Mouse (Mus musculus) midbrain, embryonic 15.5 days (tissue): ENCODE data around the gene Tmem87b. TPM values are rescaled to one million over a fixed set of nuclear protein-coding genes. Genes with fewer than 3 reads are reported as not detected.

Experiments used
- ATAC-seq: fragments of 200-750 bp; cut with Nextera tagmentation; replicated peaks from 2 replicates; pipeline ENCODE4 v1.8.0; 2017; ENCODE audit warnings: moderate TSS enrichment
- H3K27ac ChIP-seq: fragments of 300-500 bp; sonication (generic); 2 replicates; pipeline ENCODE4 v1.5.1; 2015; ENCODE audit warnings: mild to moderate bottlenecking, inconsistent platforms
- H3K27me3 ChIP-seq: fragments of 300-500 bp; sonication (generic); replicated peaks from 2 replicates; pipeline ENCODE4 v1.6.1; 2015; ENCODE audit warnings: inconsistent platforms
- H3K36me3 ChIP-seq: fragments of 300-500 bp; sonication (generic); replicated peaks from 2 replicates; pipeline ENCODE4 v1.6.1; 2015; ENCODE audit warnings: inconsistent platforms
- H3K4me1 ChIP-seq: fragments of 300-500 bp; sonication (generic); 2 replicates; pipeline ENCODE4 v1.6.1; 2015; ENCODE audit warnings: inconsistent platforms
- H3K4me2 ChIP-seq: fragments of 300-500 bp; sonication (generic); 2 replicates; pipeline ENCODE4 v1.6.1; 2015; ENCODE audit warnings: inconsistent platforms, mild to moderate bottlenecking, moderate library complexity
- H3K4me3 ChIP-seq: fragments of 300-500 bp; sonication (generic); 2 replicates; pipeline ENCODE4 v1.5.1; 2015; ENCODE audit warnings: mild to moderate bottlenecking, inconsistent platforms
- H3K9ac ChIP-seq: fragments of 300-500 bp; sonication (generic); 2 replicates; pipeline ENCODE4 v1.6.1; 2015; ENCODE audit warnings: mild to moderate bottlenecking, inconsistent platforms
- H3K9me3 ChIP-seq: fragments of 300-500 bp; sonication (generic); 2 replicates; pipeline ENCODE4 v1.6.1; 2016; ENCODE audit warnings: inconsistent platforms
- WGBS: fragments of 180-500 bp; shearing (Covaris S2); methylation state at CpG from one replicate; pipeline ENCODE4 v1.1.7; 2015; ENCODE audit warnings: mixed read lengths; 5-methylcytosine and 5-hydroxymethylcytosine counted together
- polyA plus RNA-seq: library from polyadenylated mRNA; unstranded; fragments of >200 nt; fragmentation: Nextera tagmentation; extraction: Ambion mirVana; gene quantifications from 2 replicates; pipeline ENCODE4 v1.2.1, GENCODE M21; 2015

Tmem87b gene
- polyA plus RNA-seq, 1 experiment from 2014 or later = 38.9 TPM

GRCm38 (mm10) chr2:128823893-128824292 lies 6.0 kb downstream of the Tmem87b start:
- Histone ChIP-seq H3K27ac (no peak overlapping the region), H3K4me1 (peaks cover 15% of the 10 kb centered on the region), H3K27me3 (no peaks in the 10 kb centered on the region), H3K4me3 (no peak overlapping the region), H3K4me2 (no peak overlapping the region), H3K9me3 (no peaks in the 10 kb centered on the region), H3K9ac (no peak overlapping the region), H3K36me3 (peaks cover 15% of the 10 kb centered on the region; the same call in 1 of the 2 replicates)
- WGBS = 88% methylated on average over 5 of the region's 5 CpGs
- ATAC-seq = no peak

- no peak for ATAC-seq
- H3K9me3 ChIP-seq = no peaks in the 10 kb centered on the region
- WGBS = 100% methylated on average over 1 of the region's 1 CpGs
Measured at GRCm38 (mm10) chr2:128827787-128828186, 9.9 kb downstream of the Tmem87b start.

GRCm38 (mm10) chr2:128832611-128833010 lies 14.7 kb downstream of the Tmem87b start:
- Histone ChIP-seq H3K4me1 (no peaks in the 10 kb centered on the region), H3K36me3 (peaks cover 60% of the 10 kb centered on the region), H3K27ac (no peak overlapping the region), H3K27me3 (no peaks in the 10 kb centered on the region), H3K9me3 (no peaks in the 10 kb centered on the region), H3K4me3 (no peak overlapping the region), H3K9ac (no peak overlapping the region), H3K4me2 (no peak overlapping the region)
- ATAC-seq = no peak
- 92% methylated on average over 3 of the region's 3 CpGs for WGBS

More at GRCm38 (mm10) chr2:128827787-128828186, 9.9 kb downstream of the Tmem87b start:
- Histone ChIP-seq H3K4me1 (no peaks in the 10 kb centered on the region), H3K27me3 (no peaks in the 10 kb centered on the region), H3K36me3 (peaks cover 31% of the 10 kb centered on the region), H3K9ac (no peak overlapping the region), H3K4me3 (no peak overlapping the region), H3K4me2 (no peak overlapping the region), H3K27ac (no peak overlapping the region)

GRCm38 (mm10) chr2:128833035-128833434 lies 15.1 kb downstream of the Tmem87b start:
- 94% methylated on average over 2 of the region's 2 CpGs for WGBS
- no peaks in the 10 kb centered on the region for H3K4me1 ChIP-seq
- no peak overlapping the region for H3K4me3 ChIP-seq
- H3K27ac ChIP-seq = no peak overlapping the region
- H3K36me3 ChIP-seq = peaks cover 61% of the 10 kb centered on the region
- no peak for ATAC-seq
- H3K9ac ChIP-seq = no peak overlapping the region
- no peaks in the 10 kb centered on the region for H3K27me3 ChIP-seq
- H3K4me2 ChIP-seq = no peak overlapping the region
- no peaks in the 10 kb centered on the region for H3K9me3 ChIP-seq

- peaks cover 62% of the 10 kb centered on the region for H3K36me3 ChIP-seq
- no peak for ATAC-seq
Measured at GRCm38 (mm10) chr2:128833435-128833834, 15.5 kb downstream of the Tmem87b start.

GRCm38 (mm10) chr2:128837531-128837930 lies 19.6 kb downstream of the Tmem87b start:
- Histone ChIP-seq H3K27ac (no peak overlapping the region), H3K4me2 (no peak overlapping the region), H3K9ac (no peak overlapping the region), H3K4me3 (no peak overlapping the region), H3K36me3 (peaks cover 65% of the 10 kb centered on the region), H3K9me3 (no peaks in the 10 kb centered on the region), H3K4me1 (no peaks in the 10 kb centered on the region), H3K27me3 (no peaks in the 10 kb centered on the region)
- no peak for ATAC-seq
- WGBS = 90% methylated on average over 8 of the region's 8 CpGs

More at GRCm38 (mm10) chr2:128833435-128833834, 15.5 kb downstream of the Tmem87b start:
- over 99% methylated on average over 2 of the region's 2 CpGs for WGBS
- no peak overlapping the region for H3K4me2 ChIP-seq
- no peak overlapping the region for H3K27ac ChIP-seq
- no peaks in the 10 kb centered on the region for H3K27me3 ChIP-seq
- H3K4me3 ChIP-seq = no peak overlapping the region
- no peaks in the 10 kb centered on the region for H3K9me3 ChIP-seq
- H3K9ac ChIP-seq = no peak overlapping the region
- no peaks in the 10 kb centered on the region for H3K4me1 ChIP-seq

- H3K4me3 ChIP-seq = no peak overlapping the region
- ATAC-seq = no peak
- peaks cover 66% of the 10 kb centered on the region for H3K36me3 ChIP-seq
- H3K4me2 ChIP-seq = no peak overlapping the region
- 93% methylated on average over 3 of the region's 3 CpGs for WGBS
- no peak overlapping the region for H3K9ac ChIP-seq
- H3K27me3 ChIP-seq = no peaks in the 10 kb centered on the region
- H3K9me3 ChIP-seq = no peaks in the 10 kb centered on the region
- no peak overlapping the region for H3K27ac ChIP-seq
- no peaks in the 10 kb centered on the region for H3K4me1 ChIP-seq
Measured at GRCm38 (mm10) chr2:128838611-128839010, 20.7 kb downstream of the Tmem87b start.

GRCm38 (mm10) chr2:128839501-128839900 lies 21.6 kb downstream of the Tmem87b start:
- H3K27me3 ChIP-seq = no peaks in the 10 kb centered on the region
- no peaks in the 10 kb centered on the region for H3K4me1 ChIP-seq
- WGBS = 89% methylated on average over 2 of the region's 2 CpGs
- no peak for ATAC-seq
- H3K4me3 ChIP-seq = no peak overlapping the region
- no peak overlapping the region for H3K4me2 ChIP-seq
- H3K27ac ChIP-seq = no peak overlapping the region
- H3K9me3 ChIP-seq = no peaks in the 10 kb centered on the region
- no peak overlapping the region for H3K9ac ChIP-seq
- peaks cover 63% of the 10 kb centered on the region for H3K36me3 ChIP-seq

GRCm38 (mm10) chr2:128842437-128842836 lies 24.5 kb downstream of the Tmem87b start:
- no peak overlapping the region for H3K27ac ChIP-seq
- H3K4me1 ChIP-seq = no peaks in the 10 kb centered on the region
- no peak overlapping the region for H3K9ac ChIP-seq
- no peak for ATAC-seq
- H3K4me3 ChIP-seq = no peak overlapping the region
- no peaks in the 10 kb centered on the region for H3K27me3 ChIP-seq
- H3K9me3 ChIP-seq = no peaks in the 10 kb centered on the region
- no peak overlapping the region for H3K4me2 ChIP-seq
- H3K36me3 ChIP-seq = peaks cover 44% of the 10 kb centered on the region
- WGBS = 89% methylated on average over 8 of the region's 8 CpGs

GRCm38 (mm10) chr2:128850036-128850435 lies 32.1 kb downstream of the Tmem87b start:
- WGBS = 92% methylated on average over 2 of the region's 2 CpGs
- Histone ChIP-seq H3K9ac (no peak overlapping the region), H3K4me1 (no peaks in the 10 kb centered on the region), H3K9me3 (no peaks in the 10 kb centered on the region), H3K27ac (no peak overlapping the region), H3K4me2 (no peak overlapping the region), H3K4me3 (no peak overlapping the region), H3K36me3 (peaks cover 25% of the 10 kb centered on the region; the same call in 1 of the 2 replicates), H3K27me3 (no peaks in the 10 kb centered on the region)
- ATAC-seq = no peak

GRCm38 (mm10) chr2:128856673-128857072 lies 38.8 kb downstream of the Tmem87b start:
- Histone ChIP-seq H3K9me3 (no peaks in the 10 kb centered on the region), H3K27me3 (no peaks in the 10 kb centered on the region), H3K4me2 (no peak overlapping the region), H3K4me1 (no peaks in the 10 kb centered on the region), H3K4me3 (no peak overlapping the region), H3K27ac (no peak overlapping the region), H3K36me3 (0 out of 2 replicates have a peak, but pooled peaks cover 8% of the 10 kb centered on the region), H3K9ac (no peak overlapping the region)
- 96% methylated on average over 1 of the region's 1 CpGs for WGBS
- ATAC-seq = no peak

GRCm38 (mm10) chr2:128858962-128859361 lies 41.0 kb downstream of the Tmem87b start:
- WGBS = 88% methylated on average over 6 of the region's 6 CpGs
- Histone ChIP-seq H3K4me3 (no peak overlapping the region), H3K4me2 (no peak overlapping the region), H3K27me3 (peaks cover 5% of the 10 kb centered on the region; the same call in 1 of the 2 replicates), H3K4me1 (peaks cover 6% of the 10 kb centered on the region), H3K9me3 (no peaks in the 10 kb centered on the region), H3K27ac (no peak overlapping the region), H3K9ac (no peak overlapping the region), H3K36me3 (0 out of 2 replicates have a peak, but pooled peaks cover 5% of the 10 kb centered on the region)
- ATAC-seq = no peak

GRCm38 (mm10) chr2:128859861-128860260 lies 41.9 kb downstream of the Tmem87b start:
- no peak for ATAC-seq
- Histone ChIP-seq H3K27me3 (peaks cover 8% of the 10 kb centered on the region; the same call in 1 of the 2 replicates), H3K9ac (no peak overlapping the region), H3K4me1 (peaks cover 9% of the 10 kb centered on the region), H3K4me3 (no peak overlapping the region), H3K36me3 (no peaks in the 10 kb centered on the region), H3K4me2 (no peak overlapping the region), H3K9me3 (no peaks in the 10 kb centered on the region), H3K27ac (no peak overlapping the region)
- 76% methylated on average over 3 of the region's 3 CpGs for WGBS
